Mouse (Mus musculus): Measurements from ENCODE around the gene Armc6.

DNA sequence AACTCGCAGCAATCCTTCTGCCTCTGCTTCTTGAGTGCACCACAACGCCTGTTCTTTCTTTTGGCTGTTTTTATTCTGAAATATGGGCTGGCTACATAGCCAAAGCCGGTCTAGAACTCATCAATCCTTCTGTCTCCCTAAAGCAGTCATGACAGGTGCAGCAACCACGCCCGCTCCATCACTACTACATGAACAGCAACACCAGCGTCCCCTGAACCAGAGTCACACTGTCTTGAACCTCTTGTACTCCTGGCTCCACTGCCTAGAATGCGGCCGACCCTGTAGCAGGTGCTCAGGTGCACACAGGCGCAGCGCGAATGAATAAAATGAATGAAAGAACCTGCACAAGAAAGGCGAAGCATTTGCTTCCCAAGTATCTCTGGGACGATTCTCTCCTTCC is 660 bp downstream of the Armc6 start:
- TF ChIP-seq CTCF (IDR thresholded peaks at IDR 0.05; ENCODE audit: low read depth): no peak
- no peak for TF ChIP-seq EP300 (IDR thresholded peaks at IDR 0.05; ENCODE audit: low read depth)

Measured in liver, embryonic 14.5 days (tissue).